Mouse (Mus musculus) myocyte (in vitro differentiated cells): Measurements from ENCODE around the gene Zic2.

Experiments
- E2F4 ChIP-seq: IDR thresholded peaks from one replicate; pipeline ENCODE4 v1.6.1; 2011; ENCODE audit warnings: mild to moderate bottlenecking, control low read depth, moderate library complexity; ENCODE audit not compliant: insufficient read depth
- MYOD1 ChIP-seq, 3 experiments: IDR thresholded peaks; one replicate each; pipeline ENCODE4 v1.6.1; 2011; ENCODE audit warnings: control low read depth in 2 of 3, low read depth in 2 of 3, mild to moderate bottlenecking in 2 of 3, moderate library complexity in 1 of 3; ENCODE audit not compliant: insufficient read length in 2 of 3, control insufficient read depth in 1 of 3
- POLR2A ChIP-seq: IDR thresholded peaks from one replicate; pipeline ENCODE4 v1.6.1; 2011; ENCODE audit warnings: low read depth, mild to moderate bottlenecking, control low read depth, moderate library complexity; ENCODE audit not compliant: insufficient read length
- SRF ChIP-seq: IDR thresholded peaks from one replicate; pipeline ENCODE4 v1.6.1; 2011; ENCODE audit warnings: low read depth; ENCODE audit not compliant: control insufficient read depth, insufficient read length
- TCF3 ChIP-seq: IDR thresholded peaks from one replicate; pipeline ENCODE4 v1.6.1; 2011; ENCODE audit warnings: low read depth, control low read depth; ENCODE audit not compliant: insufficient read length
- USF1 ChIP-seq: IDR thresholded peaks from one replicate; pipeline ENCODE4 v1.6.1; 2011; ENCODE audit warnings: low read depth, mild to moderate bottlenecking, control low read depth, moderate library complexity

DNA sequence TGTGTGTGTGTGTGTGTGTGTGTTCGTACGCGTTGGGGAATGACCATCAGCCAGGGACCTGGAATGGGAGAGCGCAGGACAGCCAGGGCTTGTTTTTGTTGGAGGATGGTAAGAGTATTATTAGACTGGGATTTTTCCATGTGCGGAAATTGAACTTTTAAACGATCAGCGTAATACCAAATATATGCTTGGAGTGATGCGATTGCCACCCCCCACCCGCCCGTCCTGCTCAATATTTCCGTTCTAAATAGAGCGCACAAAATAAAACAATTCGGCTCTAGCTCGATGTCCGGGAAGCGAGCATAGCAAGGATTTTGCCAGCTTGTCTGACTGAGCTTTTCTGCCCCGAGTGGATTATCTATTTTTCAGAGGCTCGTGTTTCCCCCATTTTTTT is 1.6 kb downstream of the Zic2 start:
- TF ChIP-seq USF1: no peak
- TF ChIP-seq POLR2A: no peak
- TF ChIP-seq MYOD1 (IDR thresholded peaks at IDR 0.05; ENCODE audit: control insufficient read depth in 1 of 3, insufficient read length in 2 of 3, low read depth in 2 of 3): no peak
- no peak for TF ChIP-seq SRF
- no peak for TF ChIP-seq E2F4
- TF ChIP-seq TCF3: no peak
